Mouse (Mus musculus) layer of hippocampus, postnatal 25 days (tissue): Measurements from ENCODE around the gene AW011738. TPM values are rescaled to one million over a fixed set of nuclear protein-coding genes. Genes with fewer than 3 reads are reported as not detected.

ENCODE experiments used
- DNase-seq, 2 experiments: peaks; one replicate each; pipeline ENCODE4 v3.0.0; 2022; ENCODE audit warnings: mixed read lengths in 2 of 2, low spot score in 1 of 2; ENCODE audit errors: extremely low spot score in 1 of 2
- total RNA-seq, 2 experiments: library from RNA; stranded (reverse); gene quantifications; 2 replicates each; pipeline ENCODE4 v1.2.3; 2021

AW011738 gene
- total RNA-seq: 1 to 10 TPM; 5.4 to 6.9 TPM

DNA sequence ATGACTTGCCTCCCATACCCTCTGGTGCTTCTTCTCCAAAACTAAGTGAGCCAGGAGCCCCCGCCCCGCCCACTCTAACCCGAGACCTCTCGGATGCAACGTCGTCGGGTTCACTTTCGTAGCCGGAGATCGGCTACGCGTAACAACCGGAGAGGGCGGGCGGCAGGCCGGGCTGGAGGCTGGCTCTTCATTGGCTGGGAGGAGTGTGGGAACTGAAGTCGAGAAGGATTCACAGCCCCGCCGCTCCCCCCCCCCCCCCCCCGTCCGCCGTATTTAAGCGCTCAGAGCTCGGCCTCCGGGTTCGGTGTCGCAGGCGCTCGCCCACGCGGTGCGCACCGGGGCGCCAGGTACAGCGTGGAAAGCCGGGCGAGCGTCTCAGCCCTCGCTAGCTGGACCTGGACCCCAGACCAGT lies at the start of gene AW011738:
Gene AW011738 (plus strand): TSS at position 304 of the 412 bp plus-strand sequence.
- peak in 1 of 2 experiments; percentile 48 for DNase-seq

DNA sequence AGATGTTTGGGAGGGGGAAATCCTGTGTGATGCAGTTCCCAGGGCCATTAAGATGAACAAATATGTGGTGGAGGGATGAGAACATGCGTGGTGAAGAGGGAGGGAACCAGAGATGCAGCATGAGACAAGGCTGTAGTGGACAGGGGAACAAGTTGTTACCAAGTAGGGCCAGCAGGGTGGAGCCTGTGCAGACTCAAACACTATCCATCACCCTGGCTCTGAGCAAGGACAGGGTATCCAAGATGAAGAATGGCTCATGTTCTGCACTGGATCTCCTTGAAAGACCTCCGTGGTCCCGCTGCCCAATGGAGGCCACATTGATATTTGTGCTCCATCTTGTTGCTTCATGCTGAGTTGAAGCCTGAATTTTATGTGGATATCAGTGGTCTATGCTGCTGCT lies 48.3 kb upstream of the AW011738 start:
- no peak for DNase-seq

DNA sequence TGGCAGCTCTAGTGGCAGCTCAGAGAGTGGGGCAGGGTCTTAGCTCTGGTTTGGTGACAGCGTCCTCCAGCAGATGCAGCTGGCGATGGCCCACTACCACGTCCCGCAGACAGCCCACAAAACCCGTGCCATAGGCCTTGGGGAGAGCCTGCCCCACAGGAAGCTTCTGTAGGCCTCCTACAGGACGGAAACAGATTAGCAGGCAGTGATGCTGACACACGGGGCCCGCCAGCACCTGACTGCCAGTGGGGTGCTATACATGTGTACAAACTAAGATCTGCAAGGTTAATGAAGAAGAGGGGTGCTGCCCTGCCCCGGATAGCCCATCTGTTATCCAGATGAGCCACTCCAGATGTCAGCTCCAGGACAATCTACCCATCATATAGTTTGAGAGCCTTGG lies 36.6 kb upstream of the AW011738 start:
- peak in 1 of 2 experiments; percentile 5 for DNase-seq

DNA sequence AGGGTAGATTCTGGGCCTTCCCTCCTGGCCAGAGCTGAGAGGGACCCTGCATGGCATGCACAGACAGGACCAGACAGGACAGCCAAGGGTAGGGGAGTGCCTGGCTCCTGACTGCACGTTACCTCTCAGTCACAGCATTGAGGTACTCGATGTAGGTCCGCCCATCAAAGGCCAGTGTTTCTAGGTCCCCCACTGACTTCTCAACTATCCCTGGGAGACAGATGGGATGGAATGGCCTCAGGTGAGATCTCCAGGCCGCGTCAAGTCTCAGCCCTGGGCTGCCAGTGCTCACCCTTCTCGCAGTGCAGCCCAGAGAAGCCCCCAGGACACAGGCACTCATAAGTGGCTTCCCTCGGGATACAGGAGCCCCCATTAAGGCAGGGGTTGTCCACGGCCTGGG lies 34.5 kb upstream of the AW011738 start:
- DNase-seq: no peak

DNA sequence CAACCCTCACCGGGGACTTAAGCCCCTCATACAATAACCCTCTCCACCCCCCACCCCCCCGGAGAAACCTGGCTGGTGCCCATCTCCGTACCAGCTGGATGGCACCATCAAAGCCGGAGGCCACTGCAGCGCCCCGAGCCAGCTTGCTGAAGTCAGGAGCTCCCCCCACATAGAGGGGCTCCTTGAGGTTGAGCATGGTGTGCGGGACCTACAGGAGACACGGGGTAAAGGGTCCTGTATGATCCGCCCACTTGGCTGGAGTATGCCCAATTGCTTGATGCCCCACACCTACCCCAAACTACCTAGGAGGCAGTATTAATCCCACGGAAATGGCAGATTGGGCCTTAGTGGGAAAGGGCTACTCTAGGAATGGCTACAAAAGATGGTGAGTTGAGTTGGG lies 34.0 kb upstream of the AW011738 start:
- peak in 1 of 2 experiments; percentile 4 for DNase-seq

DNA sequence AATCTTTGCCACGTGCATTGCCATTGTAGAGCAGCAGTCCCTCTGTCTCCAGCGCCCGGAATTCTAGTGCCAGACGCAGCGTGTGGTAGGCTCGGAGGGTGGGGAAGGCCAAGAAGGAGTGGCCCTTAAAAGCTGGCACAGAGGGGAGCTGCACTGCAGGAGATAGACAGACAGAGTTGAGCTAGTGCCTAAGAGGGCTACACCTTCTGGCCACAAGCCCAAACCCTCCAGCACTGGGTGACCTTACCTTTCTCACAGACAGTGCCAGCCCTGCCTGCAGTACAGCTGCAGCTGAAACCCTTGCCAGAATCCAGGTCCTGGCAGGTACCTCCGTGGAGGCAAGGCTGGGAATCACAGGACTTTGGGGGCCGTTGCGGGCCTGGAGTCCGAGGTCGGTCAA lies 31.3 kb upstream of the AW011738 start:
- DNase-seq: no peak

DNA sequence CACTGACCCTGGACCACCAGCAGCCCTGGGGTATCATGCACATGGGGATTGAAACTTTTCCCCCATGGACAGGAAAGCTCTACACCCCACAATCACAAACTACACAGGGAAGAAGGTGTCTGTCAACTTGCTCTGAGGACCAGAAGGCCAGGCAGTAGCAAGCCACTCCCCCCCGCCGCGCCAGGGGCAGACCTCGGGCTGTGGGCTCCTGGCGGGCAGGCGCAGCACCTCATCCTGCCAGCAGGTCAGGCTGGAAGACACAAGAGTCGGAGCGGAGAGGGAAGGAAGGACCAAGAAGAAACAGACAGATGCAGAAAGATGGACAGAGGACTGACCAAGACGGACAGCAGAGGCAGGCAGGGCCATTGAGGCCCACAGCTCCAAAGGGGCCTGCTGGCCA lies 25.5 kb upstream of the AW011738 start:
- DNase-seq: no peak

DNA sequence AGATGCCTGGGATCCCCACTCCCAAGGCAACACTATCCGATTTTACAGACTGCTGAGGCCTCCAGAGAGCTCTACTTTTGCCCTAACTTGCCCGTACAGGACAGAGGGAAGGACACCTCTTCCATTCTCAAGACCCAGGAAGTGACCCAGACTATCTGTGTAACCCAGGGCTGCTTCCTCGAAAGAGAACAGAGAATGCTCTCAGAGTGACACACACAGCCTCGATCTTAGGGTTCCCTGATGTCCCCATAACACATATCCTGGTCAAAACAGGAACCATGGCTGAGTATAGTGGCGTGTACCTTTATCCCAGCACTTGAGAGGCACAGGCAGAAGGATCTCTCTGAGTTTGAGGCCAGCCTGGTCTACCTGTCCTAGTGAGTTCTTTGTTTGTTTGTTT lies 19.4 kb upstream of the AW011738 start:
- no peak for DNase-seq

DNA sequence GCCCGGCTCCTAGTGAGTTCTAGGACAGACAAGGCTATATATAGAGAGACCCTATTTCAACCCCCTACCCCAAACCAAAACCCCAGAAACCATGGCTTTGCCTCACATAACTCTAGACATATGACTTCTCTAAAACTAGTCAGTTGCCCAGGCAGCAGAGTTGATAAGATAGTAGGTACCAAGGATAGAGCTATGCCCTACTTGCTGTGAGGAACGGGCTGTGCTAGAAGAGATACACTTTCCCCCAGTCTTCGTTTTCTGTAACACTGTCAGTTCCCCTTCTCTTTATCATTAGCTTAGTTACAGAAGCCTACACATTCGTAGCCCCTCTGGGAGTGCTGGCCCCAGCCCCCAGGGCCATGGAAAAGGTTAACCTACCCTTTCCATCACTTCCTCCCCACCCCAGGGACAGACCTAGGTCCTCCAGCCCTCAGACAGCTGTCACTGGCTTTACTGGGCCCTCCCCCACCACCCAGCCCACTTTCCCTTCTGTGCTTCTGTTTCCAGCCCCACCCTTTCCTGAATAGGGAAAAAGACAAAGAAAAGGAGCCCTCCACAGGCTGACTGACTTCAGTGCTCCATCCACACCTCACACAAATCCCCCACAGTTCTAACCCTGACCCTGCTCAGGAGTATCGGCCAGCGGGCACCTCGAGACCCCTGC lies 18.7 kb upstream of the AW011738 start:
- no peak for DNase-seq

DNA sequence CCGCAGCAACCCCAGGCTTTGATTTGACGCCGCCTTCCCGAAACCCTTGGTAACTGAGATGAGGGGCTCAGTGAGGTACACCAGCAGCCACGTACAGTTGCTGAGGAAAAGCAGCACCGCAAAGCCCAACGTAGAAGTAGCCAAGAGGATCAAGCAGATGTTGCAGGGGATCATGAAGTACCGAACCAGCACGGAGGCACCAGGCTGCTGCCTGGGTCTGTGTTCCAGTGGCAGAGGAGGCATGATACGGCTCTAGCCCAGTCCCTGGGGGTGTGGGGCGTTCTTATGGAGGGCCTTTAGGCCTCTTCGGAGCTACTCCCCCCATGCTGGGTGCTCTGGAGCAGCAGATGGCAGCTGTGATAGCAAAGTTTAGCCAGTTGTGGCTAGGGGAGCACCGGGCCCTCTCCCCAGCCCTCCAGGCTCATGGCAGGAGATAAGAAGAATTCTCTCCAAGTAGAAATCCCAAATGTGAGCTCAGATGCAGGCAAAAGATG lies 17.6 kb upstream of the AW011738 start:
- peak in 1 of 2 experiments; percentile 23 for DNase-seq

DNA sequence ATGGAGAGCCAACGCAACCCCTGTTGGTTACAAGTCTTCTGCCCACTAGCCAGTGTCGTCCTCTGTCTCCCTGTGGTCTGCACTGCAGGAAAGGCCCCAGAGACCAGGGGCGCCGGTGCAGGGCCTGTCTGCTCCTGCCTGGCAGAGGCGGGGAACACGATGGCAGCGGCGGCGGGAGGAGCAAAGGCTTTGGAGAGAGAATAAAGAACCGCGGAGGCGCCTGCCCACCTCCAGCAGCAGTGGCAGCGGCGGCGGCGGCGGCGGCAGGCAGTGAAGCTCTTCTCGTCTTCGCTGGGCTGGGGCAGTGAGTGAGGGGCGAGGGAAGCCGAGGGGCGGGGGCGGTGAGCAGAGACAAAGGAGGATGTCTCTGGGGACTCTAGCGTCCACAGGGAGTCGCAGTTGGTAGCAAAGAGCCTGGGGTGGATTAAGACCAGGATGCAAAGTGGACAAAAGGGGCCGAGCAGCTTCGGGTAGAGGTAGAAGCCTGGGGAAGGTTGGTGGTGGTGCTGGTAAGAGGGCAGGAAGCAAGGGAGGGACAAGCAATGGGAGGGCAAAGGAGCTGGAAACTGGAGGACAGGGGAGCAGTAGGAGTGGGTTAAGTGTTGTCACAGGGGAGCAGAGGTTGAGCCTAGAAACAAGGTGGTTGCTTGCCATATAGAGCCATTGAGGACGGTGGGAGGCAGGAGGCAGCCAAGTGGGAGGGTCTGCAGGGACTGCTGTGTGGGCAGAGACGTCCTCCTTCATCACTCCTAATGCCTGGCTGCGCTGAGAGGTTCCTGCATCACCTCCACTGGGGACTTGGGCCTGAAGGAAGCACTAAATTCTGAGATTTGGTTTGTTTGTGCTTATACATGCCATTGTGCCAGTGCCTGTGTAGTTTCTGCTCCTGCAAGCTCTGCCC lies 16.9 kb upstream of the AW011738 start:
- DNase-seq: peak in 1 of 2 experiments; percentile 56

DNA sequence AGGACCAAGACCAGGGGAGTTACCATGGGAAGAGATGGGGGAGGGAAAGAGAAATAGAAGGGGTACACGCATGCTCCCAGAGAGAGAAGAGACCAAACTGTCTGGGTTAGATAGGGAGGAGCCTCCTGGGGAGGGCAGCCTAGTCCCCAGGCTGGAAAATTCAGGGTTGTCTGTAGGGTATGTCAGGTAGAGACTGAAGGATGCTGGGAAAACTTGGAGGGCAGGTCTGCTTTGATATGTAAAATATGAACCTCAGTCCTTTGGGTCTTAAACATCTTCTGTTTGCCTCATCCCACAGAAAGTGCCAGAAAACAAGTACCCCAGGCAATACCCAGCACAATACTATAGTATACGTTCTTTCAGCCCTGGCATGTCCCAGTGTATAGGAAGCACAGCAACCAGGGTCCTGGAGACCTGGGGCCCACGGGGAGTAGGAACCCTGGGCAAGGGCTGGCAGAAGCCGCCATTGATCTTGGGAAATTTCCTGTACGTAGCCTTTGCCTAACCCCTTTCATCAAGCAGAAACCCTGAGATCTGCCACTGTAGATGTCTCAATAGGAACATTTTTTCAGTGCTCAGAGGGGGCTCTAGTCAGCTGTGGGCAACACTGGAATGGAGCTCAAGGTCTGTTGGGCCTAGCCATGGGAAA lies 14.8 kb upstream of the AW011738 start:
- DNase-seq: no peak

DNA sequence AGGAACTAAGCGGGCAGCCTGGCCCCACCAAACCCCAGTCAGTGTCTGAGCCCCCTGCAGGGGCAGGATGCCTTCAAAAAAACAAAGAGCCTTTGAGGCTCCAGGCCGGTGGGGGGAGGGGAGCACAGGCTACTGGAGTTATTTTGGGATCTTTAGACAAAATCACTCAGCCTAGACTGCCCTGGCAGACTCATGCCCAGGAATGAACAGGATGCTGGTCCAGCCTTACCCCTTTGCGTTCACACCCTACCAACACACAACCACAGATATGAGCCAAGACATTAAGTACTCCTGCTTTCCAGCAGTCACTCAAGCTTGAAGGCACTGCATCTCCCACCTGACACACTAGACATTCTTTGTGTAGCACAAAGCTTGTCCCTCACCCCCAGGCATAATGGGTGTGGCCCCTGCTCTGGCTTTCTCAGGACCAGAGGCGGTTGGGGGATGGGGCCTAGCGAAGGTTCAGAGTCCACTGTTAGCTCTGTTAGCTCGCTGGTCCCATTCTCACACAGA lies 14.2 kb upstream of the AW011738 start:
- peak in 1 of 2 experiments; percentile 43 for DNase-seq

DNA sequence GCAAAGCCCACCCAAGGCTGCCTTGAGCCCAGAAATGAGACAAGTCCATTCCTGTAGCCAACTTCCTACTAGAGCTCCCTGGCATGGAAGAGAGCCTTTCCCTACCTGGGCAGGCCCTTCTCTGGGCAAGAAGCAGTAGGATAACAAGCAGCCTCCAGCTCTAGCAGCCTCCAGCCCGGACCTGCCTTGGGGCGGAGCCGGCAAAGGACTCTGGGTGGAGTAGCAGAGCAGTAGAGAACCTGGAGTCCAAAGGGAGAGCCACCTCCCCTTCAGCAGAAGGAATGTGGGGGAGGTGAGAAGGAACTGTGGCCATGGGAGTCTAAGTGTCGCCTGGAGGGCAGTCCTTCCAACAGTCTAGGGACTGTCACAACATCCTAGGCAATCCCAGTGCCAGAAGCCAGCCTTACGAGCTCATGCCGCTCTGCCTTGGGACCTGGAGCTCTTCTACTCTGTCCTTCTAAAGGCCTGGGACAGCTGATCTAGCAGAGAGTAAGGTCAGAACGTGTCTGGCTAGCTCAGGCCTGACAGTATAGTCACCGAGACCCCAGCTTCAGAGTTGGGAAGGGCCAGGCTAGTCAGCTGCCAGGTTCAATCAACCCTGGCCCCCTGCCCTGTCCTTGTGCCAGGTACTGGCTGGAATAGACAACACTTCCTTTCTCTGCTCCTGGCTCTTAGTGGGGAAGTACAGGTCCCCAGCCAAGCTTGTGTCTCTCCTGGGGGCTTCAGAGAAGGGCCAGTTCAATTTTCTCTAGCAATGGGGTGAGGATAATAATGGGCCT lies 10.5 kb upstream of the AW011738 start:
- peak in 1 of 2 experiments; percentile 41 for DNase-seq

DNA sequence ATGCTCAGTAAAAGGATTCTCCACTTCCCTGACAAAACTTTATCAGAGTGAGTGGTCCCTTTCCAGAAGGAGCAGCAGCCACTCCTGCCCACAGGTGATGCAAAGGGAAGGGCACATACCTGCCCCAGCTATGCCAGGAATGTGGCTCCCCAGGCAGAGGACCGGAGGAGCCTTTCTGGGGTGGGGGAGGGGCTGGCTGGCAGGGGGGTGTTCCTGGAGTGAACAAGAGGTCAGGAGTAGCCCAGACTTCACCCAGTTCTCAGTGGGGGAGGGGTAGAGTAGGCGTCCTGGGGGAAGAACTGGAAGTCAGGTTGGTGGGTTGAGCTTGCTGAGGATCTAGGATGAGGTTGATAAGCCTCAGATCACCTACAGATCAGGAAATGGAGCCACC lies 9.9 kb upstream of the AW011738 start:
- DNase-seq: no peak

DNA sequence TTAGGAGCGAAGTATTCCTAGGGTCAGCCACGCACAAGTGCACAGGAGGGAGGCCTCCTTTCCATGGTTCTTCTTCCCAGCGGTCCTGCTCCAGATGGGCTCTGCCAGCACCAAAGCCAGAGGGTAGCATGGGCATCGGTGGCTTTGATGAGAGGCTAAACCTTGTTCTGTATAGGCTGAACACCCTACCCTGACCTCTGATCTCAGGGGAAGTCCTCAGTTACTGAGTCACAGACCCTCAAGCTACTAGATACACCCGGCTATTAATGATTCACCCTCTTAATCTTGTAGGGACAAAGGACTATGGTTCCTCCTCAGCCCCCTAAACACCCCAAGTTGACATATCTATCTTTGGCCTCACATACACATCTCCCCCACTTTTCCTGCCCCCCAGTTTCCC lies 9.2 kb upstream of the AW011738 start:
- DNase-seq: no peak

DNA sequence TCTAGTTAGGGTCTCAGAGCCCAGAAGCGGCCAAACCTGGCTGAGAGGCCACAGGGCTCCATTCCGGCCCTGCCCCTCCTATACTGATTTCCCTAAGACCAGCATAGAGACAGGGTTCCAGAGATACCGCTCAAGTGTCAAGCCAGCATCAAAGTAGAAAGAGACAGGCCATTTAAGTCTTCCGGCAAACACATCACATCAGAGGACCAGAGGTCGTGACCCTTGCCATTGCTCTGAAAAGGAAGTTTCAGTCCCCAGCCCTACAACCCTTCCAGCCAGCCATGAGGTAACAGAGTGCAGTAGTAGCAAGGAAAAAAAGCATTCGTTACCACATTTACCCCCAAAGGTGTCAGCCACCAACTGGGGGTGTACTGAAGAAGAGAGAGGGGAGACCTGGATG lies 8.8 kb upstream of the AW011738 start:
- no peak for DNase-seq

DNA sequence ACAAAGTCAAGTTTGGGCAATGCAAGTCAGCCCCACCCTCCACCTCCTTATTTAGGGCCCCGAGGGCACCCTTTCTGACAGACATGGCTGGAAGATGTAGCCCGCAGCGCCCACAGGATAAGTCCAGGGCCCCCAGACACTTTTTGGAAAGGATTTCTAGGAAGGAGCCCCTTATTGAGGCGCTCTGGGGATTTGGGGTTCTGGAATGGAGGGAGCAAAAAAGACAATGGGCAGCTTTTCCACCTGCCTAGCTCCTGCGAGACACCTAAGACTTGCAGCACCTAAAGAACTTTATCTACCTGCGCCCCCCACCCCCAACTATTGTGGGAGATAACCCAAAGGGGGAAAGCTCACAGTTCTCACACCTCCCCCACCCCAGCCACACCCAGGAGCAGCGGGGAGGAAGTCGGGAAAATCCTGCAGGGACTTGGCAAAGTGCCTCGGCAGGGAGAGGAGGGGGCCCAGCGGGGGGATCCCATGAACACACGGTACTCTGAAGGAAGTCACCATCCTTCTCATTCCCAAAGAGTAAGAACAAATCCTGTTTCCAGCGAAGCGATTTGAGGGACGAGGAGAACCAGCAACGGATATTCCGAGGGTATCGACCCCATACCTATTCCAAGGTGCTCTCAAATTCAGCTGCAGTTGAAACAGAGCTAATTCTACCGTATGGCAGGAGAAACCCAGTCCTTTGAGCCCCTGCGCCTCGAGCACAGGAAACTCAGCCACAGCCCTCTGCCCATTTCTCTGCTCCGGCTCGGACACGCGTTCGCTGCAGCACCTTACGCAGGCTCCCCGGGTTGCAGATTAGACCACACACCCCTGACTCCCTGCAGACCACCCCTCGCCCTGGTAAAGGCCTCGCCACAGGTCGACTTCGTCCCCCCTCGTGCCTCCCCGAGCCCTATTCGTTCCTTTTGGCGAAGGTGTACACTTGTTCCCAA lies 6.9 kb upstream of the AW011738 start:
- DNase-seq: peak in 1 of 2 experiments; percentile 40
